Mouse (Mus musculus): ENCODE data around the gene Lrrc61. TPM values are rescaled to one million over a fixed set of nuclear protein-coding genes. Genes with fewer than 3 reads are reported as not detected.

The Lrrc61 gene
- polyA plus RNA-seq, 1 experiment from 2014 or later: 17.1 TPM

DNA sequence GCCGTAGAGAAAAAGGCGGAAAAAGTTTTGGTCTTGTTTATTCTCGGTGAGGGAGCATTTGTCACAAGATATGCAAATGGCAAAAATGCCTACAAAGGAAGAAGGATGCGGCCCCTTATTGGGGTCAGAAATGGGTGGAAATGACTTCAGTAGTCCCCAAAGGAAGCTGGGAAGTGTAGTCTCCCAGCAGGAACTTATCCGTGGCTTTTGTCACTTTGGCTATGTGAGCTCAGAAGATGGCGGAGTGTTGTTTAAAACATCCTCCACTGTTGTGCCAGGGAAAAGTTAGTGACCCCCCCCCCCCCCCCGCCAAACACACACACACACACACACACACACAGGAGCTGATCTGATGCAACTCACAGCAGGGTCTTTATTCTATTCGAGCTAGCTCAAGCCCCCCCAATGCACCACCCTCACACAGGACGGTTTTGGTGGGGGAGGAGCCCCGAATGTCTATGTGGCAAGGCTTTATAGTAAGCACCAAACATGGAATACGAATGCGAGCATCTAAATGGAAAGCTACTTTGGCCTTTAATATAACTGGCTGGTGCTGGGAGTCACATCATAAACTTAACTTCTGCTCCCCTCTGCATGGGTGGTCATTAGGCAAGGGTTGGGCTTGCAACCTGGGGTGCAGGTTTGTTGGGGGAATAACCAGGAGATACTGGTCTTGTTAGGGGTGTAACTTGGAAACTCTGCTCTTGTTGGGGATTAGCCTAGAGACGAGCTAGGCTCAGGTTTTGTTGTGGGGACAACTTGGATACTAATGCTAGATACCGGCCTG lies 701 bp downstream of the Lrrc61 start:
- peak overlapping the region; percentile 63 for H3K4me3 ChIP-seq
- H3K36me3 ChIP-seq: peaks cover 27% of the 10 kb centered on the region
- H3K27me3 ChIP-seq (ENCODE audit: low read depth, poor library complexity, severe bottlenecking): no peaks in the 10 kb centered on the region
- WGBS: 31% methylated on average over 13 of the region's 14 CpGs
- DNase-seq (ENCODE audit: low spot score): peak; percentile 66
- no peaks in the 10 kb centered on the region for H3K9me3 ChIP-seq (replicated peaks)
- peaks cover 21% of the 10 kb centered on the region for H3K4me1 ChIP-seq
- H3K27ac ChIP-seq (replicated peaks): peak overlapping the region; percentile 92

DNA sequence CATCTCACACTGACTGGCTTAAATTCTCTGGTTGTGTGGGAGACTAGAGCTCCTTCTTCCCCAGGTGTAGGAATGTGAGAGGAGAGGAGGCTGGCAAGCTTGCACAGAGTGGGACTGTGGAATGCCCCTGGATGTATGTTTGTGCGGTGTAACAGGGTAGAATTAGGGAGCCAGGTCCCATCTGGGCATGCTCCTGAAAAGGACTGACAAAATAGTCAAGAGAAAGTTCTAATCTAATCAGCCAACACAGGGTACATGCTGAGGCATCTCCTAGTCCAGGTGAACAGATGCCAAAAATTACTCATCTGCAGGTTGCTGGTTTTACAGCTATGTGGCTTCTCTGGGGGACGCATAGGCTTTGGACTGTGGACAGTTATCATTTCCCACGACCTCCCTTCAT lies 1.4 kb downstream of the Lrrc61 start:
- Histone ChIP-seq H3K27me3 (ENCODE audit: low read depth, poor library complexity, severe bottlenecking) (no peaks in the 10 kb centered on the region), H3K36me3 (peaks cover 30% of the 10 kb centered on the region), H3K4me1 (peaks cover 21% of the 10 kb centered on the region), H3K4me3 (peak overlapping the region; percentile 63), H3K27ac (replicated peaks) (peak overlapping the region; percentile 92), H3K9me3 (replicated peaks) (no peaks in the 10 kb centered on the region)
- no peak for DNase-seq (ENCODE audit: low spot score)
- WGBS: 88% methylated on average over 3 of the region's 3 CpGs

DNA sequence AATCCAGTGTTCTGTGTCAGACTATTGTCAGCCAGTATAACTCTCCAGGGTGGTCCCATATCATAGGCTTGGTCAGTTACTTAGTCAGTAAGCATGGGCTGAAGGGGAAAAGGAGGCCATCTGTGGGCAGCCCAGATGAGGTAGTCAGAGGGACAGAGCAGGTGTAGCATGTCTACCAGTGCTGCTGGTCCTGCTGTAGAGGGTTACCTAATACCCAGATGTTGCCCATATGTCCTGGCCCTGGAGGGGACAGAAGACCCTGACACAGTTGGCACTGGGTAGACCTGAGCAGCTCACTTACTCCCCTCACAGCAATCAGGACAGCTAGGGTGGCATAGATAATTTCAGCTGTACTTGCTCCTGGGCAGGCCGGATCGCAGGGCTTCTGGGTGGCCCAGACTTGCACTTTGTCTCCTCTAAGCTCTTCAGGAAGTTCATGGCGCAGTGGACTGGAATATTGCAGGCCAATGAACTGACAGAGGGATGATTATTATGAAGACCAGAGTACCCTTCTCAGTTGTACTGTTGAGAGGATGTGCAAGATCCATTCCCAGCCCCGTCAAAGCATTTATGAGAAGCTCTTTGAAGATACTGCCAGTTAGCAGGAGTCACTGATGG lies 11.2 kb downstream of the Lrrc61 start:
- Histone ChIP-seq H3K36me3 (peaks cover 72% of the 10 kb centered on the region), H3K4me1 (no peaks in the 10 kb centered on the region), H3K27me3 (ENCODE audit: low read depth, poor library complexity, severe bottlenecking) (no peaks in the 10 kb centered on the region), H3K27ac (replicated peaks) (no peak overlapping the region), H3K4me3 (no peak overlapping the region), H3K9me3 (replicated peaks) (no peaks in the 10 kb centered on the region)
- no peak for DNase-seq (ENCODE audit: low spot score)
- WGBS: 94% methylated on average over 4 of the region's 4 CpGs

DNA sequence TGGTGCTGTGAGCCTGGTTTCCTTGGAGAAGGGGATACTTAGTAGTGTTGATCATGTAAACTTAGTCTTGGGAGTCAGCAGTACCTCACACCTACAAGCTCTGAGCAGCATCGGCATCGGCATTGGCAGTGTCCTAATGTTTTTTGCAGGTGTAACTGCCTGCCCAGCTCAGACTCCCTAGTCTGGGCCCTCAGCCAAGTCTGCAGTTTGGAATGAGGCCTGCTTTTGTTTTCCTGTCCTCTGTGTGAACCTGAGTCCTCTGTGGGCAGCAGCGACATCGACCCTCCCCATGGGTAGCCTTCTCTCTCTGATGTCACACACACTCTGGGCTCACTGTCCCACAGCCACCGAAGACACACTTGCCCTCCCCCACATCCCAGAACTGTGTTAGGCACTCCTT lies 11.7 kb downstream of the Lrrc61 start:
- Histone ChIP-seq H3K9me3 (replicated peaks) (no peaks in the 10 kb centered on the region), H3K27me3 (ENCODE audit: low read depth, poor library complexity, severe bottlenecking) (no peaks in the 10 kb centered on the region), H3K4me1 (no peaks in the 10 kb centered on the region), H3K4me3 (no peak overlapping the region), H3K36me3 (peaks cover 69% of the 10 kb centered on the region), H3K27ac (replicated peaks) (no peak overlapping the region)
- no peak for DNase-seq (ENCODE audit: low spot score)
- 95% methylated on average over 5 of the region's 5 CpGs for WGBS

DNA sequence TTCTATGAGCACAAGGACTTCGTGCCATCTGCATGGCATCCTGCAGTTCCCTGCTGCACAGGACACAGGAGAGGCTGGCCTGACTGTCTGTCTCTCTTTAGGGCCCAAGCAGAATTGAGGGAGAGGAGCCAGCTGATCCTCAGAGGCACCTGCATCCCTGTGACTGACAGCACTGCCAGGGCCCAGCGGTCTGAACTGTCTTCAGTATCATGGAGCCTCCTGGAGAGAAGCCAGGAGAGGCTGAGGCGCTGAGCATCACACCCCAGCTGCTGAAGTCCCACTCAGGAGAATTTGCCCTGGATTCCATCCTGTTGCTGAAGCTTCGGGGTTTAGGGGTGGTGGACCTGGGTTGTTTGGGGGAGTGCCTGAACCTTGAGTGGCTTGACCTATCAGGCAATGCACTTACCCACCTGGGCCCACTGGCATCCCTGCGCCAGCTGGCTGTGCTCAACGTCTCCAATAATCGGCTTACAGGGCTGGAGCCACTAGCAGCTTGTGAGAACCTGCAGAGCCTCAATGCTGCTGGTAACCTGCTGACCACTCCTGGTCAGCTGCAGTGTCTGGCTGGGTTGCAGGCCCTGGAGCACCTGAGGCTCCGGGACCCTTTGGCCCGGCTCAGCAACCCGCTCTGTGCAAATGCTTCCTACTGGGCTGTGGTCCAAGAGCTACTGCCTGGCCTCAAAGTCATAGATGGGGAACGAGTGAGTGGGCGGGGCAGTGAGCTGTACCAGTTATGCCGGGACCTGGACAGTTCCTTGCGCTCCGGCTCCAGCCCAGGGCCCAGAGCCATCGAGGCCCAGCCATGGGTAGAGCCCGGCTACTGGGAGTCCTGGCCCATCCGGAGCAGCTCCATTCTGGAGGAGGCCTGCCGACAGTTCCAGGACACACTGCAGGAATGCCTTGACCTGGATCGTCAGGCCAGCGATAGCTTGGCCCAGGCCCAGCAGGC lies 13.7 kb downstream of the Lrrc61 start:
- Histone ChIP-seq H3K9me3 (replicated peaks) (no peaks in the 10 kb centered on the region), H3K27me3 (ENCODE audit: low read depth, poor library complexity, severe bottlenecking) (no peaks in the 10 kb centered on the region), H3K36me3 (peaks cover 55% of the 10 kb centered on the region), H3K4me3 (no peak overlapping the region), H3K27ac (replicated peaks) (no peak overlapping the region), H3K4me1 (peaks cover 5% of the 10 kb centered on the region; the same call in 1 of the 2 replicates)
- no peak for DNase-seq (ENCODE audit: low spot score)
- 88% methylated on average over 21 of the region's 21 CpGs for WGBS

DNA sequence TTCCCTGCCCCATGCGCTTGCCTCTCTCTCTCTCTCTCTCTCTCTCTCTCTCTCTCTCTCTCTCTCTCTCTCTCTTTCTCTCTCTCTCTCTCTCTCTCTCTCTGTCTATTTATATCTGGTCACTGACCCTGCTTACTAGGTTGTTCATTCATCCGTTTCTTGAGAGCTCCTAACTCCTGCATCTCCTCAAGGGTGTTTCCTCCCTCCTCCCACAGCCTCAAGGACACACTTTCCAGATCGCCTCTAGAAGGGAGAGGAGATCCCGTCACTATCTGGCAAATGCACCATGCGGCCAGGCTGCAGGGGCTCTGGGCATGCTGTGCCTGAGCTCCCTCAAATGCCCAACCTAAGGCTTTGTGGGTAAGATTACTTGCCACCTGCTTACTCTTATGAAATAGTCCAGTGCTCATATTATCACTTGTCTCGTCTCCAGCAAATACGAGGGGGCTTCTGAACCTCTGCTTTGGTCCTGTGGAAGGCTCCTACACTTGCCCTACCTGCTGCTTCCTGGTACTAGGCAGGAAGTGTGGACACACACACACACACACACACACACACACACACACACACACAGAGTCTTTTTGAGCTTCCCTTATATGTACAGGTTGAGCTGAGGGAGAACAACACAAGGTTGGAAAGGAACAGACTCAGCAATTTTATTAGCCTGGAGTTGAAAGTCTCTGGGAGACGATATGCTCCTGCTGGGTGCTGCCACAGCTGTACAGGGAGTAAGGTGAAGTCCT lies 14.6 kb downstream of the Lrrc61 start:
- peaks cover 5% of the 10 kb centered on the region; the same call in 1 of the 2 replicates for H3K4me1 ChIP-seq
- H3K9me3 ChIP-seq (replicated peaks): no peaks in the 10 kb centered on the region
- H3K4me3 ChIP-seq: no peak overlapping the region
- no peaks in the 10 kb centered on the region for H3K27me3 ChIP-seq (ENCODE audit: low read depth, poor library complexity, severe bottlenecking)
- 86% methylated on average over 8 of the region's 8 CpGs for WGBS
- no peak overlapping the region for H3K27ac ChIP-seq (replicated peaks)
- no peak for DNase-seq (ENCODE audit: low spot score)
- H3K36me3 ChIP-seq: peaks cover 48% of the 10 kb centered on the region

DNA sequence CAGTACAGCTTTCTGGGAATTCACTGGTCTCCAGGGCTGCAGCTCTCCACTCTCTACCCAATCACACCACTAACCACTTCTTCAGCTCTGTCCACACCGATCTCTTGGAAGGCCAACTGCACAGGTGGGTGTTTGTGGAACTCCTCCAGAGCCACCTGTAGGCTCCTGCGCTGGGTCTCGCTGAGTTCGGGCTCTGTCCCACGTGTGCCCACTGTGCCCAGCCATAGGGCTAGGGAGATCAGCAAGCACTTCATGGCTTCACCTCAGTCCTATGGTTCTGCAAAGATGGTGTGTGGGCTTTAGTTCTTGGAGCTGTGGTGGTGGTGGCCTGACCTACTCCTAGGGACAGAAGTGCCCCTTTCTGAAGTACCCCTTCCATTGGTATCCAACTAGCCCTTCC lies 17.4 kb downstream of the Lrrc61 start:
- WGBS: 90% methylated on average over 5 of the region's 5 CpGs
- no peak overlapping the region for H3K27ac ChIP-seq (replicated peaks)

DNA sequence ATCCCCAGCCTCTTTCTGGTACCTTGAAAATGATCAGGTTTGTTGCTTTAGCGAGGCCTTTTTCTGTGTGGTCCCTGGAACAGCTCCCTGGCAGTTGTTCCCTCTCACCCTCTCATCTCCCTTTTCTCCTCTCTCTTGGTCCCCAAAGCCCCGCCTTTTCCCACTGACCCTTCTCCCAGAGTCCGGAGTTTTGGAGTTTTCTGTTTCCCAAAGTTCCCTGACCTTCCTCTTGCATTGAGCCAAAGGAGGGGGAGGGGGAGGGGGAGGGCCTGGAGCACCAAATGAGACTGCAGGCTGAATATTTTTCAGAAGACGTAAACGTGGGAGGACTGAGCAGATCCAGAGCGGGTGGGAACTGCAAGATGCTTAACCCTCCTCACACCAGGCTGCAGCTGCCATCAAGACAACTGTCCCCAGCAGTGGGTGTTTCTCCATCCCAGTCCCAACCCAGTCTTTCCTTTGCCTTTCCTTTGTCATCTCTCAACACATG lies 18.0 kb downstream of the Lrrc61 start, which contains the start of gene Rarres2:
Gene Rarres2 (minus strand): TSS at position 218 of the 490 bp plus-strand sequence.
- H3K27ac ChIP-seq (replicated peaks): no peak within 1 kb of the TSS
- H3K4me3 ChIP-seq: no peak within 1 kb of the TSS
- peaks cover 27% of the 10 kb centered on the region for H3K36me3 ChIP-seq
- DNase-seq (ENCODE audit: low spot score): no peak
- no peaks in the 10 kb centered on the region for H3K9me3 ChIP-seq (replicated peaks)
- H3K27me3 ChIP-seq (ENCODE audit: low read depth, poor library complexity, severe bottlenecking): no peaks in the 10 kb centered on the region
- peaks cover 5% of the 10 kb centered on the region; the same call in 1 of the 2 replicates for H3K4me1 ChIP-seq
- WGBS: 47% methylated on average over 6 of the region's 6 CpGs

More for the DNA sequence above, 17.4 kb downstream of the Lrrc61 start:
- Histone ChIP-seq H3K27me3 (ENCODE audit: low read depth, poor library complexity, severe bottlenecking) (no peaks in the 10 kb centered on the region), H3K9me3 (replicated peaks) (no peaks in the 10 kb centered on the region), H3K36me3 (peaks cover 27% of the 10 kb centered on the region), H3K4me1 (peaks cover 5% of the 10 kb centered on the region; the same call in 1 of the 2 replicates), H3K4me3 (no peak overlapping the region)
- no peak for DNase-seq (ENCODE audit: low spot score)

DNA sequence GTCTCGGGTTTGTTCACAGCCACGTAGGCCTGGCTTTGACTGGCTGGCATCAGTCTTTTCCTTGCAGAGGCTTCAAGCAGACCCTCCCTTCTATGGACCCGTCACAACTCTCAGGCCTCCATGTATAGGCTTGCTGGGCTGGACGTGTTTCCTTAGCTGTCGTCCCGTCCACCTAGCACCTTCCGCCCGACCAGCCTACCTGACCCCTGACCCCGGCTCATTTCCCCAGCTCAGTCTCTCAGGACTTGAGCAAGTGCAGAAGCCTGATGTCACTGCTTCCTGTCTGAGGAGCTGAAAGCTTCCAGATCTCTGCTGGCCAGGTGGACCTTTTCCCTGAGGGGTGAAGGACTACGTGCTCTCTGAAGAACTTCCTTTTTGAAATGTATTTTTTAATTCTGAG lies 18.7 kb downstream of the Lrrc61 start:
- no peaks in the 10 kb centered on the region for H3K9me3 ChIP-seq (replicated peaks)
- H3K27me3 ChIP-seq (ENCODE audit: low read depth, poor library complexity, severe bottlenecking): no peaks in the 10 kb centered on the region
- peaks cover 23% of the 10 kb centered on the region for H3K36me3 ChIP-seq
- H3K27ac ChIP-seq (replicated peaks): no peak overlapping the region
- 70% methylated on average over 10 of the region's 10 CpGs for WGBS
- DNase-seq (ENCODE audit: low spot score): no peak
- peaks cover 8% of the 10 kb centered on the region for H3K4me1 ChIP-seq
- H3K4me3 ChIP-seq: no peak overlapping the region

DNA sequence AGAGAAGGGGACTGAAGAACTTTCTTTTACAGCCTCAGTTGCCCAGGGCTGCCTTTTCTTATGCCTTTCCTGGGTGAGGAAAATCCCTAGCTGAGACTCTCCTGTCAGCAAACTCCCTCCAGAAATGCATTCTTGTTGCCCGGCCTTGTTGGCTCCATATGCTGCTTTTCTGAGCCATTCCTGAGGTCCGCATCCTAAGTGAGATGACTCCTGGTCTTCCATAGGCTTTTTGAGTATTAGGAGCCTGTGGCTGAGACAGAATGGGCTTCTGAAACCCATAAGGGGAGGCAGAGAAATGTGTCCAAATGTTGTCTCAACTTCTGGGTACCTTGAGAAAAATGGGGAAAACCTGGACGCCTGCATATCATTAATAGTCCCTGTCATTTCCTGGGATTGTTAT lies 19.4 kb downstream of the Lrrc61 start:
- Histone ChIP-seq H3K27ac (replicated peaks) (no peak overlapping the region), H3K36me3 (peaks cover 16% of the 10 kb centered on the region), H3K9me3 (replicated peaks) (no peaks in the 10 kb centered on the region), H3K4me3 (no peak overlapping the region), H3K27me3 (ENCODE audit: low read depth, poor library complexity, severe bottlenecking) (no peaks in the 10 kb centered on the region), H3K4me1 (peaks cover 8% of the 10 kb centered on the region)
- 78% methylated on average over 3 of the region's 3 CpGs for WGBS
- no peak for DNase-seq (ENCODE audit: low spot score)

DNA sequence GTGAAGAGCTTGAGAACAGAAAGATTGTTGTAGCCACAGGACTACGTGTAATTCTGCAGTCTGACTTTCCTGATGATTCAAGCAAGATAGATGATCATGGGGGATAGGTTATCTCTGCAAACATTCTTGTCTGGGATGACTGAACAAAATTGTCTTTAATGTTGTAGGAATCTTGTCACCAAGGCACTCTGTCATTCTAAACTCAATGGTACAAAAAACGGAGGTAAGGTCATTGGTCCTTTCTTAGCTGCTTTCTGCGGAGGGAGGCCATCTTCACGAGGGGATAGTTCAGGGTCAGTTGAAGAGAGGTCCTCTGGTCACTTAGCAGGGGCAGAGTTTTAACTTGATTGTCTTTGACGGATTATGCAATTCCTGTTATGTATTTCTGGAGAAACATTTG lies 24.1 kb downstream of the Lrrc61 start:
- WGBS: 74% methylated on average over 5 of the region's 5 CpGs

DNA sequence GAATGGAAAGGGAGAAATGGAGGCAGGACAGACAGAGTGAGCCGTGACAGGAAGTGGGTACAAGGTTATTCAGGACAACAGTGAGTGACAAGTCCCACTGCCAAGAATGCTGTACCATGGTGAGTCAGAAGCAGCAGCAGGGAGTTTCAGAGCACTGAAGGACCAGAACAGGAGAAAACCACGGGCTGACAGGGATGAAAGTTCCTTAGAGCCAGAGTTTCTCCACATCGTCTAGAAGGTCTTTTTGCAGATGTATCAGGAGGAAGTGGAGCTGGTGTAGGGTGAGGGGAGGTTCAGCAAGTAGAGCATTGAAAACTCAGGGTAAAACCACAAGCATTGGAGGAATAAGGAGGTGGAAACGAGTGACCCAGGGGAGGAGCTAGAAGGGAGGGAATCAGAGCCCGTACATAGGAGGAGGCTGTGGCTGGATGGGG lies 24.6 kb downstream of the Lrrc61 start:
- Histone ChIP-seq H3K36me3 (no peaks in the 10 kb centered on the region), H3K4me1 (peaks cover 12% of the 10 kb centered on the region), H3K4me3 (no peak overlapping the region), H3K27ac (replicated peaks) (no peak overlapping the region), H3K27me3 (ENCODE audit: low read depth, poor library complexity, severe bottlenecking) (no peaks in the 10 kb centered on the region), H3K9me3 (replicated peaks) (no peaks in the 10 kb centered on the region)
- DNase-seq (ENCODE audit: low spot score): no peak
- WGBS: 47% methylated on average over 5 of the region's 5 CpGs

More for the DNA sequence above, 24.1 kb downstream of the Lrrc61 start:
- Histone ChIP-seq H3K36me3 (no peaks in the 10 kb centered on the region), H3K9me3 (replicated peaks) (no peaks in the 10 kb centered on the region), H3K27me3 (ENCODE audit: low read depth, poor library complexity, severe bottlenecking) (no peaks in the 10 kb centered on the region), H3K4me1 (peaks cover 12% of the 10 kb centered on the region), H3K4me3 (no peak overlapping the region), H3K27ac (replicated peaks) (no peak overlapping the region)
- DNase-seq (ENCODE audit: low spot score): no peak

All from midbrain, embryonic 10.5 days (tissue).